Mouse (Mus musculus) lung, postnatal 10 days (tissue): ENCODE measurements around the gene Ippk.

Experiments used
- DNase-seq: peaks from one replicate; pipeline ENCODE4 v3.0.0; 2021

Ippk gene

DNA sequence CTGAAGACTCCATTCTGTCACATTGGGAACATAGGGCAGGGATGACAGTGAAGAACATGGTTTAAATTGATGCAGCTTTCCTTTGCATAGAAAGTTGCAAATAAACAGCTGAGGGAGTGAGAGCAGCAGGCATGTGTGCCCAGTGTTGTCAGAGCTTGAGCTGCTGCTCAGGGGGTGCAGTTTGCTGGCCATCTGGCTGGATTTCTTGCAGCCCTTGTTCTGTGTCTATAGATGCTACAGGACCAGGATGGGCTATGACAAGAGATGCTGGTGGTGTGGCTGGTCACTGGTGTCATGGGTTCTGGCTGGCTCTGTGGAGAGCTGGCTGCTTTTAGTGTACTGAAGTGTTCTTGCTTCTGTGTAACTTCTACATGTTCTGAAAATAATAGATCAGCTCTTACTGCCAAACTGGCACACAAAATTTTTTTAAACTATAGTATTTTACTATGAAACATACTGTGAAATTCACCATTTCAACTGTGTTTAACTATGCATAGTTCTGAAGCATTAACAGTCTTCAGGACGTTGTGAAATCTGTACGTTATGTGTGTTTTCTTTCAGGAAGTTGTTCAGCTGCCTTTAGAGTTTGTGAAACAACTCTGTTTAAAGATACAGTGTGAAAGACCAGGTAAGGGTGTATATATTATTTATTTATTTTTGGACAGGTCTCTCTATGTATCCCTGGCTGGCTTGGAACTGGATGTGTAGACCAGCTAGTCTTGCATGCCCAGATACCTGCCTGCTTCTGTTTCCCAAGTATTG, 12.4 kb downstream of the Ippk start:
- DNase-seq = no peak

DNA sequence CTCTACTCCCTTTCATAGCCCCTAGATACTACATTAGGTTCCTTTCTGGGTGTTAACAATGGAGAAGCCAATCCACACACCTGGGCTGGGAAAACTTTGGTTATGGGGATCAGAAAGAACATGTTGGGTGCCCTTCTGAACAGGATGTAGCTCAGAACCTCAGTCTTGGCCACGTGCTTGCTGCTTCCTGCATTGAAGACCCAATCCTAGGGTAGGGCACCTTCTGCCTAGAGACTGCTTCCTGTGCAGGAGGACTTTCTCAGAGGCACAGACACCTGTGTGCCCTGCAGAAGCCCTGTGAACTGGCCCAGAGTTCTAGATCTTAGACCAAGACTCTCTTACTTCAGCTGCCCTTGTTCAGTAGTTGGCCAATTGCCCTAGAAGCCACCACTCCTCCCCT, 14.7 kb downstream of the Ippk start:
- no peak for DNase-seq

DNA sequence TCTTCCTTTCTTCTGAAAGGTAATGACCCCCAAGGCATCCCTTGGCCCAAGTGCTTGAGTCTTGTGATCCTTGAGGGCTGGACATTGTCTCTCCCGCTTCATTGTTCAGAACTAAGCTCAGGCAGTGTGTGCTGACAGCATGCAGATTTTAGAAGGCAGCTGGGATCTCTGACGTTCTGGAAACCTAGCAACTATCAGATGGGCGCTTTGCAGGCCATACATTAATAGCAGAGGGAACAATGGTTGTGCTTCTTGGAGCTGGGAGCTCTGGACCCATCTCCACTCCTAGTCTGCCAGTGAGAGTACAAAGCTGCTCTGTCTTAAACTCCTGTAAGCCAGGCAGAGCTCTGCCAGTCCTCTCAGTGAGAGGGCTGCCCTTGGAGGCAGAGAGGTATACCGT, 15.1 kb downstream of the Ippk start:
- DNase-seq = no peak

DNA sequence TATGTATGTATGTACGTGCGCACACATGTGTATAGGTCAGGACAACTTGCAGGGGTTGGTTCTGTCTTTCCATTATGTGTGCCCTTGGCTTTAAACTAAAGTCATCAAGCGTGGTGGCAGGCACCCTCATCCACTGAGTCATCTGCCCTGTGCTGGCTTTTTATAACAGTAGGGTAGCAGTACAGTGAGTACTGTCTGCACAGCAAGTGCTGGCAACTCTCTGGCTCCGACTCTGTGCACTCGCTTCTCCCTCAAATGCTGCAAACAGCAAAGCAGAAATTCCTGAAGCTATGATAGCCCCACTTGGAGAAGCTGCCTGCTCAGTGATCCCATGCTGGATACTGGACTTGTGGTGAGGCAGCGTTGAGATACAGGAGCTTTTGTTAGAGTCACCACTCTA, 23.4 kb downstream of the Ippk start:
- DNase-seq = no peak

DNA sequence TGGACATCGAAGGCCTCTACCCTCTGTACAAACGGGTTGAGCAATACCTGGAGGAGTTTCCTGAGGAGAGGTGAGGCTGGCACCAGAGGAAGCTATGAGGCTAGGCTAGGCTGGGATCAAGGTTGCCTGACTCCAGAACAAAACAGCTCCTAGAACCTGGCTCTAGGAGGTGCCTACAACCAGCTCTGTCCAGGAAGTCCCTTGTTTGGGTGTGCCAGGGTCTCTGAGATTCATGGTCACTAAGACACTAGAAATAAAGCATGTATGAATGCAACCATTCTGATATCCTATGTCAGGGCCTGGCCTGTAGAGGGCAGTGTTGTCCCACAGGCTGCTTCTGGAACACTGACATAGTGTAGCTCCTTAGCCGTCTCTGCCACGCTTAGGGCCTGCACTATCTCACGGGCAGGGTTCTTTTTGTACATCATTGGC, 28.3 kb downstream of the Ippk start:
- DNase-seq = peak; percentile 93

DNA sequence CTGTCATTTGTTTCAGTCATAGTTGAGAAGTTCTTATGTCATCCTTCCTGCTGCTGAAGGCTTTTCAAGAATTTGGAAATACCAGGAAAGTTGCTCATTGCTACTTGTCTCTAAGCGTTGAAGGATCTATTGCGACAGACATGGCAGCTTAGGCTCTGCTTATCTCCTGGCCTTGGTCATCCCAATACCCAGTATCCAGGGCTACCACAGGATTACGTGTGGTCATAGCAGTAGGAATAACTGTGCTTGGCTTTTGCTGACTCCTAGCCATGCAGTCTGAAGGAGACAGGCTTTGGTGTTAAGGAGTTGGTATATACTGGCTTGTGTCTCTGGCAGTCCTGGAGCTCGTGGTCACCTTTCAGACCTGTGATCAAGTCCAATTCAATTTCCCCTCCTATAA, 39.2 kb downstream of the Ippk start:
- DNase-seq = no peak

DNA sequence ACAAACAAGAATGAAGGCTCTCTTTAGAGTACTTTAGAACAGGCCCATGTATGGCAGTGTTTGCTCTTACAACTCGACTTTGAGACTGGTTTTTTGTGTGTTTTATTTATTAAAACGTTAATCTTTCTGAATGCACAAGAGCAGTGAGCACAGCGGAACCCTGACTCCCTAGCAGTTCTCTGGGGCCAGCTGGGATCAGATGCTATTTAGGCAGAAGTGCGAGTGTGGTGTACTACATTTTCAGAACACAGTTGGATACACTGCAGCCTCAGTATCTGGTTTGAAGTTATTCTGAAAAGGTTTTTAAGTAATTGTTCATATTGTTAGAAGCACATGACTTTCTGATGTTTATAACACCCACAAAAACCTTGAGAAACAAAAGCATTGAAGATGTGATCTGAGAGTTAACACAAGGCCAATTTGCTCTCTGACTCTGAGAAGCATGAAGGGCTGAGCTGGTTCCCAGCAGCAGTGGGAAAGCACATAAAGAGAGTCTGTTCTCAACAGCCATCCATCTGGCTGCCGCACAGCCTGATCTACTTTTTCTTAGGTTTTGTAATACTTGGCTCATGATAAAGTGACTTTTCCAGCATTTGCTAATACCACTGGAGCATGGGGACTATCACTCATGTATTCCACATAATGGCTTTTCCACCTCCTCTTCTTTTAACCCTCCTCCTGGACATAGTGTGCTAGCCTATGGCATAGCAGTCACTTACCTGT, 39.8 kb downstream of the Ippk start:
- peak; percentile 49 for DNase-seq

DNA sequence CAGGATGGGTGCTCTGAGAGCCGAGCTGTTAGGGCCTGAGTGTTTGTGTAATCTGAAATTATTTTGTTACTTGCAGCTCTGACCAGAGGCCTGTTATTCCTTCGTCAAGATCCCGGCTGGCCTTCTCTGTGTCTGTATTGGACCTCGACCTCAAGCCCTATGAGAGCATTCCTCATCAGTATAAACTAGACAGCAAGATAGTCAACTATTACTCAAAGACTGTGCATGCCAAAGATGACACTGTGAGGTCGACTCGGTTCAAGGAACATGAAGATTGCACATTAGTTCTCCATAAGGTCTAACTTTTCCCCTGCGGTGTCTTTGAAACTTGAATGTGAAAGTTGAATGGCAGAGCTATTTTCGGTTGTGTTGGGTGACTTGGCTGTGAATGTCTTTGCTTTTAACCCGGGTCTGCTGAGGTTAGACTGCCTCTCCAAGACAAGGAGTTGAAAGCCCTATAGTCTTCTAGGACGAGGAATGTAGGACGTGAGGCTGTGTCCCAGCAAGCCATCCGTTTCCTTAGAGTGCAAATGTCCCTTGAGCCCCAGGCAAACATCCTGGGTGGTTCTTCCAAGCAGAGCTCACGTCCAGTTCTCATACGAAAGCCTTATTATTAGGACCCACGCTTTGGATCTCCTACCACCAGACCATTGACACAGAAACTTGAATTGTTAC, 40.5 kb downstream of the Ippk start:
- DNase-seq = peak; percentile 82

DNA sequence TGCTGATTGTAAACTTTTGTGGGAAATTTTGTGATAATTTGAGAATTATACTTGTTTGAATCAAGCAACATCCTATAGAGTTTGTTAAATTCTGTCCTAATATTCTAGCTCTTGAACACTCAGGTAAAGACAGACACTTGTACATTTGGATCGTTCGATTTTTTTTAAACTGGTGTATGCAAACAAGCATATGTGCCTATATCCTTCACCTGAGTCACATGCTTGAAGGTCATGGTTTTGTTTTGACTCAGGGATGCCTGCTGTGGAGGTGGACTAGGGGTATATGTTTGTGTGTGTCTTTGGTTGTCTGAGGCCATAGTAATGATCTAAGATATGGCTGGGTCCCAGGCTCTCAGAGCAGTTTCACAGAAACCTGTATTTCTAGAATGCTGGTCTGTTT, 41.9 kb downstream of the Ippk start:
- no peak for DNase-seq

DNA sequence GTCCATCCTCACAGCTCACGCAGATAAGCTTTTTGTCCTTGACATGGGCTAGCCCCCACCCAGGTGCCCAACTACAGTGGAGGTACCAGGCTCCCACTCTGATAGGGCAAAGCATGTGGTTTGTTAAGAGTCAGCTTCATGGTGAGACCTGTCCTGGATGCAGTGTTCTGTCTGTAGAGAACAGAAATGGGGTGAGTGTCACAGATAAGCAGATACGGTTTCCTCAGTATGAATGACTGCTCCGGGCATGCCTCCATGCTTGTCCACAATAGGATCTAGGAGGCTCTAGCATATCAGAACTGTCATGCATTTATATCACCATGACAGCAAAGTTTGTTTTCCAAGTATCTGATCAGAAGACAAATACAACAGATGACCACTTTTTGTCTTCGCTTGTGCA, 44.8 kb downstream of the Ippk start:
- no peak for DNase-seq

DNA sequence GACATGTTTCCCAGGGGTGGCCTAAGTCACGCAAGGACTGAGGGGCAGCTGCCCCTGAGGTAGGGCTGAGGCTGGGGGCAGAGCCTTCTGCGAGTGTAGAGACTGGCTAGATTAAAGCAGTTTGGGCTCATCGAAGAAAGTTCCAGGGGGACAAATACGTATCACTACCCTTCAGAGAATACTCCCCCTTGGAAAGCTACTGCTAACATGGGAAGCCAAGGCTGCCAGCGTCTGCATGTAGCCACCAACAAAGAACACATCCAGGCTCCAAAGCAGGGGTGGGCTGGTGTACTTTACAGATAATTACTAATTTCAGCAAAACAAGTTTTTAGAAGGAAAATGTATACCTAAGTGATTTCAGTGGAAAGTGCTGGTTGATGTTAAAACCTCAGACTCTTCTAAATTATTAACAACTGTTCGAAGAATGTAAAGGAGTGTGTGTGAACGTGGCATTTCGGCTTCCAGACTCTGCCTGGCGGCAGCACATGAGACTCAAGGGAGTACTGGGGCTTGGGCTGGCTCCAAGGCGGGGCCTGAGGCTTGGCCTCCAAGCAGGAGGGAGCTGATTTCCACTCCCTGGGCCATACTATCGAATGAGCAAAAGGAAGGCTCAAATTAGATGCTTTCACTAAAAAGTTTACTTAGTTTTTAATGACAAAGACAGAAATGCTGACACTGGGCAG, 45.5 kb downstream of the Ippk start:
- DNase-seq = peak; percentile 75

DNA sequence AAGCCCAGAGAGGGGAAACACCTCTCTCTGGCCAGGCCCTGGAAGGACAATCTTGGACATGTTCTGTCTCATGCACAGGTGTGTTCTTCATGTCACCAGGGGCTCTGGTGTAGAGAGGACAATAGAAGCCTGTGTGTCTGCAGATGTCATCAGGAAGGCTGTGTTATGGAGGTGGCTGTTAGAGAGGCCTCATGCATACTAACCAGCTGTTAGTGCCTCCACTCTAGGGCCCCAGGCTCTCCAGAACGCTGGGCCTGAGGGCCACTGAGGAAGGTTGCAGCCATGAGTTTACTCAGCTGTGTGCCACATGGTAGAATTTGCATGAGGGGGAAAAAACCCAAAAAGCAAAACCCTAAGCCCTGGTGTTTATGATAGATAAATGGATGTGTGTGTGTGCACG, 46.5 kb downstream of the Ippk start:
- DNase-seq = no peak

DNA sequence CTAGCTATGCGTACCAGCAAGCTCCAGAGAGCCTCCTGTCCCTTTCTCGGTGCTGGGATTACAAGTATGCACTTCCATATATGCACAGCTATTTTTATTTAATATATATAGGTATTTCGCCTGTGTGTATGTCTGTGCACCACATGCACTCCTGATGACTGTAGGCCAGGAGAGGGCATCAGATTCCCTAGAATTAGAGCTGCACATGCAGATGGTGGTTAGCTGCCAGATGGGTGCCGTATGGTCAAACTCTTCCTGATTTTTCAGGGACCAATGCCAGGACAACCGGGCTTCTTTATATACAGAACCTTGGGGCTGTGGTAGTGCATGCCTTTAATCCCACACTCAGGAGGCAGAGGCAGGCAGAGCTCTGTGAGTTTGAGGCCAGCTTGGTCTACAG, 48.0 kb downstream of the Ippk start:
- DNase-seq = no peak

DNA sequence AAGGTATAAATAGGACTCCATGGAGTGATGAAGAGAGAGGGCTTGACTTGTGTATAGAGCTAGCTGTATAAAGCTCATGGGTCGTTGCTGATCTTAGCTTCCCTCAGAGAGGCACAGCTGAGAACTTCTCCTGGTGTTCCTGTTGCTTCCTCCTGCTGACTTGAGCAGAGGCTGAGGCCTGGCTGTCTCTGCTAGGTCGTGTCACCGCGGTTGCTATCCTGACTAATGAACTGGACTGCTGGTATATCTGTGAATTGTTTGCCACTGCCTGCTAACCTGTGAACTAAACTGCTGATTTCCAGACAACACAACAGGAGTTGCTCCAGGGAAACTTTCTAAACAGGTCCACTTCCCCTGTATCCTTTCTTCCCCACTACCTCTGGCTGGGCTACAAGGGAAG, 49.3 kb downstream of the Ippk start:
- no peak for DNase-seq

DNA sequence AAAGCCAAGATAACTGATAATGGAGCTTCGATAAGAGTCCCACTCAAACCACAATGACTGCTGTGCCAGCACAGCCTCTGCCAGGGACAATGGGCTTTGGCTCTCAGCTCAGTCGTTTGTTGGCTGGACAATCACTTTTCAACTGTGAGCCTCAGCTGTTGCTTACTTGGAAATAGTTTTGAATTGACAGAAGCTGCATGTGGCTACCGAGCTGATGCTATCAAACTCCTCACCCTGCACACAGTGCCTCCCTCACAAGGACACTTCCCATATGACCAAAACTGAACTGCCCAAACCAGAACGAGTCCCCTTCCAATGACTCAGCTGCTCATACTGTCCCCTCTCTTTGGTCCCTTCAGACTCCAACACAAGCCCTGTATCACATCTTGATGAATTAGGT, 49.8 kb downstream of the Ippk start:
- DNase-seq = peak; percentile 67

DNA sequence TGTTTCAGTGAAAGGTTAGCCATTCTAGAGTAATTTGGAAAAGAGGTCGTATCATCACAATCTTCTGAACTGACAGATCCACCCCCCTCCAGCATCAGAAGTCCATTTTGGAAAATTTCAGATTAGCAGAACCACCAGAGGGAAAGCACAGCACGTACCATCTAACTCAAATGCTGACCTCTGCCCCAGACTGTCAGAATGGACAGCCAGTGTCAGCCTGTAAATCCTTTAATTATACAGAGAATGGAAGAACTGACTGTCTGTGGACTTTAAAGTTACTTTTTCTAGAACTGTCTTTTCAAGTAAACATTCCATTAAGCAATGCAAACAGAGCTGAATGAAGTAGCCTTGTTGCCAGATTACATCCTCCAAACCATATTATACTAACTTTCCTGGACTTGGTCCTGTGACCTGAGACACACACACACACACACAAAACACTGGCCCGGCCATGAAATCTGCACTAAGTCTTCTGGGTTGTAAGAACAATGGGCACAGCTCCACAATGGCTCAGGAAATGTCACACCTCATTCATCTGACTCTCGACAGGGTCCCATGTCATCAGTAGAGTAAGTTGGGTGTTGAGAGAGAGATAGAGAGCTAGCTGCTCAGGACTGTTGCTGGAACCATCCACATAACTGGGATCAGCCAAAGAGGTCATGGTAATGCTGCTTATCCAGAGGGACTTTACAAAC, 51.1 kb downstream of the Ippk start:
- DNase-seq = peak; percentile 83

DNA sequence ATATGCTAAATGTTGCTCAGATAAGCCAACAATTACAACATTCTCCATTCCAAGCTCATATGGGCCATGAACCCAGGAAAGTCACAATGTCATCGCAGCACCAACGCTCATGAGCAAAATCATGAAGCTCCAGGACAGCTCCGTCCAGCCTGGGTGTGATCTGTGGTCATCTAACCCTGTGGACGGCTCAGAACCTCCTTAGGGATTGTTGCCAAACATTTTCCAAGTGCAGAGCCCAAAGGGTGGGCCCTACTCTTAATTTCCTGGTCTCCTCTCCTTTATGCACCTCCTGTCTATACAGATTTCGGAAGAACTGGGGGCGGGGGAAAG, 51.6 kb downstream of the Ippk start:
- no peak for DNase-seq

DNA sequence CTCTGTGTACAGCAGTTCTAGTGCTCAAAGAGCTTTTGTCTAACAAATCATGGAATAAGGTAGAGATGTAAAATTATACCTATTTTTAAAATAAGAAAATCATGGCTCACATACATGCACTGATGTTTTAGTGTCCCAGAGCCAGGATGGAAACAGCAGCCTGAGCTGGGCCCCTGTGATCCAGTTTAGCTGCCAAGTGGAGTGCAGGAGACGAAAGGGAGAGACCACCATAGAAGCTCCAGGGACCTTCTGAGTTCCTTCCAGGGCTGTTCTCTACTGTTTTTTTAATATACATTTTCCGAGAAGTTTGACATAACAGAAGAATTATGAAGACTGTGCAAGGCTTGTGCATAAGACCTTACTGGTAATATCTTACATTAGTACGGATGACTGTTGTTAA, 56.8 kb downstream of the Ippk start:
- no peak for DNase-seq

DNA sequence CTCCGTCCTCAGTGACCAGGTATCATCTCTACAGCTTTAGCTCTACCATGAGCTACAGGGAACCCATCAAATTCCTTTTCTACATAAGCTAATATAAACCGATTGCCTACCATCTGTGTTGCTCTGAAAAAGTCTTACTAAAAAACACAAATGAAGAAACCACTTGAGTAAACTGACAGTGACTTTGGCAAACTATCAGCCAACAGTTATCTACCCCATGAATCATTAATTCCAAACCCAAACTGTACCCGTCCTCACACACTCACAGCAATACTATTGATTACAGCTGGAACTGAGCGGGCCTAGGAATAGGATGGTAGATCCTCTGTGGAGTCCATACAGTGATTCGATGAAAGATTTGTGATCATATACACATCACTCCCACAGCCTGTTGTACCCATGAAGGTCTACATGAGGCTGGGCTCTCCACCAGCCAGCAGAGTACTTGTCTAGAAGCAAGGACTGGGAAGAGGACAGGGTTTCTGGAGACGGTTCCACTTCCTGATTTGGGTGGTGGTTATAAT, 57.9 kb downstream of the Ippk start:
- no peak for DNase-seq

DNA sequence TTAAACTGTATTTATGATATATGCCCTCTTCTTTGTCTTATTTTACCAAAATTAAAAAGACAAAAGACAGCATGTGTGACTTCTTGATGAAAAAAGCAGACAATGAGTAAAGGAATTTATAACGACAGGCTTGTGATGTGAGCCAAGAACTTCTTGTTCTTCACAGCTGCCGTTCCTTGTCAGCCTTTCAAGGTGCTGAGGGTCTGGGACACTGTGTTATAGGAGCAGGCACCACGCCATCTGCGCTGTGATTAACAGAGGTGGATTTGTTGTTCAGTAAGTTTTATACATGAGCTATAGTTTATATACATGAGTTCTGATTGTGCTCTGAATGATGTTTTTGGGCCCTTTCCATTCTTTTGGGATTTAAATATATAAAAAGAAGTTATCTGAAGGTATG, 58.4 kb downstream of the Ippk start:
- DNase-seq = peak; percentile 60

DNA sequence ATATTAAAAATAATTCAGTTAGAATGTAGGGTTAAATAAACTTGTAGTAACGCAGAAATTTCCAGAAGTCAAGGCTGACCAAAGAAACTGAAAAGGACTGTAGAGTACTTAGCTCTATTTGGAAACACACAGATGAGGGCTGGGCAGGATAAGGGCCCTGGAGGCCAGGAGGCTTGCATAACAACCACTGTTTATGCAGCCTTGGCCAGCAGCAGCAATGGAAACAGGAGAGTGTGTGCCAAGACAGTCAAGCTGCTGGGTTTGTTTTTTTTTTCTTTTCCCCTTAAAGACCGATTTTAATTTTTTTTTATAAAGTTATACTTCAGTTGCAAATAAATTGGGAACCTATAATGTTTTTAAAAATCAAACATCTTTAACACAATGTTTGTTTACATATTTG, 59.0 kb downstream of the Ippk start:
- peak; percentile 93 for DNase-seq

DNA sequence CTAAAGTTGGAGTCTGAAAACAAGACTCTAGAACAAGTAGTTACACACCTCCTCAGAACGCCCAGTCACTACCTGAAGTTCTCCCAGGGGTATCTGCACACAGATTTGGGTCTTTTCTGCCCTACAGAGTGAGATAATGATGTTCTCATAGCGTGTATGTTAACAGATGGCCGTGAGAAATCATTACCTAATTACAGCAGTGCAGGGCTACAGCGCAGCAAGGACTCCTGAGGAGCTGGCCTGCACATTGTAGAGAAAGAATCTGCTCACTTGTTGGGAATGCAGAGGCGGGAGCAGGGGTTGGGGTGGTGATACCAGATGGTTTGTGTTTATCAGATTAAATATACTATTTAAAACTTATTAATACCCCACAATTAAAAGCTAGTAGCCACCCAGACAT, 59.5 kb downstream of the Ippk start:
- DNase-seq = peak; percentile 61

DNA sequence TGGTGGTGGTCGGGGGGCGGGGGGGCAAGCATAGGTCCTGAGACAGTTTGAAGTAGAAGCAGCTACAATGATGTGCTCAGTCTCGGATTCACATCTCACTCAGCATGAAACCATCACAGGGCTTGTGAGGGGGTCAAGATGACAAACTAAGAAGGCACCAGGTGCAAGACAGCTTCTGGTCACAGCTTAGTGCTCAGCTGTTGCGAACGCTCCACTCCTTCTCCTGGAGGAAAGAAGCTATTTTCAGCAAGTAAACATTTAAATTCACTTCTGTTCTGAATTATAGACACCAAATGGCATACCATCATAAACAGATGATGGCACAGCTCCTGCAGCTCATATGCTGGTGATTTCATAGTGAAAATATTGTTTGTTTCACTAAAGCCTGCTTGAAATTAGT, 64.3 kb downstream of the Ippk start:
- no peak for DNase-seq
